Mouse (Mus musculus) brain, adult 2 months (tissue): Measurements from ENCODE around the gene Gfpt1.
"Not testable (repeated sequence)": the region's sequence is repeated elsewhere in the genome, so short reads cannot be mapped to it uniquely, and the experiment has no call there.

Experiments used
- DNase-seq: peaks from one replicate; pipeline ENCODE4 v3.0.0; 2011; ENCODE audit warnings: low read depth, low spot score

Gene Gfpt1

GRCm38 (mm10) chr6:87042337-87043130 is at the start of gene Gfpt1:
Gfpt1 (plus strand) TSS chr6:87042846.
- peak; percentile 98 for DNase-seq

GRCm38 (mm10) chr6:86994254-86994653 is 48.4 kb upstream of the Gfpt1 start:
- DNase-seq = no peak

- DNase-seq = peak; percentile 83
Observed at GRCm38 (mm10) chr6:86996629-86997307, 45.9 kb upstream of the Gfpt1 start.

- DNase-seq = peak; percentile 53
Observed at GRCm38 (mm10) chr6:86997360-86997759, 45.3 kb upstream of the Gfpt1 start.

- DNase-seq = no peak
Observed at GRCm38 (mm10) chr6:87001995-87002394, 40.7 kb upstream of the Gfpt1 start.

GRCm38 (mm10) chr6:87002521-87003055 is 40.1 kb upstream of the Gfpt1 start:
- DNase-seq = peak; percentile 93

GRCm38 (mm10) chr6:87004099-87004498 is 38.5 kb upstream of the Gfpt1 start:
- no peak for DNase-seq

GRCm38 (mm10) chr6:87005577-87005976 is 37.1 kb upstream of the Gfpt1 start:
- DNase-seq = no peak

GRCm38 (mm10) chr6:87008887-87009286 is 33.8 kb upstream of the Gfpt1 start, which contains the start of gene Nfu1:
Nfu1 (plus strand) TSS chr6:87009236.
- DNase-seq = no peak

GRCm38 (mm10) chr6:87009692-87010328 is 32.8 kb upstream of the Gfpt1 start:
- peak; percentile 97 for DNase-seq

GRCm38 (mm10) chr6:87016916-87017315 is 25.7 kb upstream of the Gfpt1 start:
- DNase-seq = peak; percentile 78

GRCm38 (mm10) chr6:87018874-87019273 is 23.8 kb upstream of the Gfpt1 start:
- DNase-seq = peak; percentile 47

GRCm38 (mm10) chr6:87021791-87022190 is 20.9 kb upstream of the Gfpt1 start:
- peak; percentile 22 for DNase-seq

GRCm38 (mm10) chr6:87026980-87027379 is 15.7 kb upstream of the Gfpt1 start:
- DNase-seq = no peak

- DNase-seq = no peak
Observed at GRCm38 (mm10) chr6:87028881-87029280, 13.8 kb upstream of the Gfpt1 start.

GRCm38 (mm10) chr6:87031310-87031709 is 11.3 kb upstream of the Gfpt1 start:
- not testable (repeated sequence) for DNase-seq

- no peak for DNase-seq
Observed at GRCm38 (mm10) chr6:87032401-87032800, 10.2 kb upstream of the Gfpt1 start.

GRCm38 (mm10) chr6:87034395-87034794 is 8.3 kb upstream of the Gfpt1 start:
- no peak for DNase-seq

GRCm38 (mm10) chr6:87037826-87038620 is 4.6 kb upstream of the Gfpt1 start:
- no peak for DNase-seq

GRCm38 (mm10) chr6:87039161-87039560 is 3.5 kb upstream of the Gfpt1 start:
- DNase-seq = no peak

GRCm38 (mm10) chr6:87040971-87041370 is 1.7 kb upstream of the Gfpt1 start:
- peak; percentile 69 for DNase-seq
